Mouse (Mus musculus) effector memory CD4-positive, alpha-beta T cell, adult 5 months (primary cell): Measurements from ENCODE around the gene Mgst1. TPM values are rescaled to one million over a fixed set of nuclear protein-coding genes. Genes with fewer than 3 reads are reported as not detected.

ENCODE experiments used
- polyA plus RNA-seq: library from polyadenylated mRNA; unstranded; fragments of 100-300 nt; shearing (Covaris generic); gene quantifications from one replicate; pipeline ENCODE4 v1.2.1, GENCODE M21; 2017

Mgst1 gene
- polyA plus RNA-seq: not detected

DNA sequence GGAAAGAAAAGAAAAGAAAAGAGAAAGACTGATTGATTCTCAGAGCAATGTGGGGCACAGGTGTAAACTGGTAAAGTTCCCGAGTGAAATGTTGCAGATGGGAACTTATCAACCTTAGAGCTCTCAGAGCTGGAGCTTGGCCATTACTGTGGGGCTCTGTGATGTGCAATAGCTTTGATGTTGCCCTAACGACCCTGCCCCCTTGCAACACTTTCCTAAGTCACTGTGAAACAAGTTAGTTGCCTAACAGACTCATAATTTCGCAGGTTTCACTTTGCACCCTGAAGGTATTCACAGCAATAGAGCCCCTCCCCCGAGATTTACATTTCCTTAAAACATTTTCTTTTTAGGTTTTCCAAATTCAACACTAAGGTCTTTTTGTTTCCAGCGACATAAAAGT, at the start of gene Mgst1:
TSS of gene Mgst1 (plus strand) at position 387 of the 400 bp plus-strand sequence.

Other genes with a start within 250 kb of the Mgst1 start
- gene Slc15a5, start 60.4 kb upstream of the Mgst1 start, polyA plus RNA-seq: not detected